Mouse (Mus musculus) ES-Bruce4 (cell line): ENCODE data around the gene Nat10. TPM values are rescaled to one million over a fixed set of nuclear protein-coding genes. Genes with fewer than 3 reads are reported as not detected.

Experiments used
- H3K27ac ChIP-seq: 2 replicates; pipeline ENCODE4 v1.5.1; 2012; ENCODE audit warnings: low read length, inconsistent platforms; ENCODE audit not compliant: insufficient read depth
- H3K27me3 ChIP-seq: 2 replicates; pipeline ENCODE4 v1.6.1; 2012; ENCODE audit warnings: mild to moderate bottlenecking, low read length, inconsistent platforms; ENCODE audit not compliant: control insufficient read depth, poor library complexity, insufficient read depth, severe bottlenecking
- H3K36me3 ChIP-seq: 2 replicates; pipeline ENCODE4 v1.6.1; 2012; ENCODE audit warnings: inconsistent platforms, mild to moderate bottlenecking, low read length, moderate library complexity; ENCODE audit not compliant: control insufficient read depth, poor library complexity, insufficient read depth, severe bottlenecking
- H3K4me1 ChIP-seq: one replicate; pipeline ENCODE4 v1.8.1; 2011; ENCODE audit warnings: low read length; ENCODE audit not compliant: control insufficient read depth, insufficient read depth
- H3K4me3 ChIP-seq: 2 replicates; pipeline ENCODE4 v1.5.1; 2011; ENCODE audit warnings: low read depth, mild to moderate bottlenecking, low read length
- H3K9ac ChIP-seq: 2 replicates; pipeline ENCODE4 v1.6.1; 2012; ENCODE audit warnings: low read depth, mild to moderate bottlenecking, inconsistent platforms; ENCODE audit not compliant: poor library complexity, severe bottlenecking
- H3K9me3 ChIP-seq: replicated peaks from 2 replicates; pipeline ENCODE4 v1.6.1; 2012; ENCODE audit warnings: mild to moderate bottlenecking, low read length, inconsistent platforms; ENCODE audit not compliant: control insufficient read depth, poor library complexity, insufficient read depth, severe bottlenecking
- CTCF ChIP-seq: IDR thresholded peaks from one replicate; pipeline ENCODE4 v1.8.1; 2011; ENCODE audit warnings: low read depth, low read length
- EP300 ChIP-seq: IDR thresholded peaks from 2 replicates; pipeline ENCODE4 v1.6.1; 2011; ENCODE audit warnings: low read depth, low read length; ENCODE audit not compliant: insufficient read depth
- POLR2A ChIP-seq: IDR thresholded peaks from one replicate; pipeline ENCODE4 v1.8.1; 2011; ENCODE audit warnings: low read length; ENCODE audit not compliant: insufficient read depth
- polyA plus RNA-seq: library from polyadenylated mRNA; stranded (reverse); fragments of >200 nt; gene quantifications from 2 replicates; pipeline ENCODE4 v1.2.4, GENCODE M21; 2011; ENCODE audit warnings: low read depth; ENCODE audit not compliant: missing spikeins, insufficient read depth, insufficient read length

The Nat10 gene
- polyA plus RNA-seq, 1 experiment = 89.5 TPM

DNA sequence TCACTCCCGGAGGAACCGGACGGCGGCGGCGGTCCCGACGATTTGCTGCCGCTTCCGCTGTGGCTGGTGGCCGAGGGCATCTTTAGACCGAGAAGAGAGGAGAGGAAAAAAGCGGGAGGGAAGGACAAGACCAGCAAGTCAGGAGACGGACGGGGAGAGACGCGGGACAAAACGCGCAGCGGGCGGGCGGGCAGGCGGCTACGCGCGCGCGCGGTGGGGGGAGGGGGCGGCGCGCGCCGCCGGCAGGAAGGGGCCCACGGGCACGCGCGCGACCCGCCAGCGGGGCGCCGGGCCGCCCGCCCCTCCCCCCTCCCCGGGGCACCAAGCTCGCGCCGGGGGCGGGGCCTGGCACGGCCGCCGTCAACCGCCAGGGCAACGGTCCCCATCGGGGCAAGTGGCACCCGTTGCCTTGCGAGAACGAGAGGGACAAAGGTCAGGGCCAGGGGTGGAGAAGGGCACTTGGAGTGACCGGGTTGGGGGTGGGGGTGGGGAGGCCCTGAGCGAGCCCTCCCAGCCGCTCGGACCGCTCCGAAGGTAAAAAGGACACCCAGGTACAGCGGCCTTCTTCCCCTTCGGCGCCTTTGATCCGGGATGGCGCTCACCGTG, 35.9 kb upstream of the Nat10 start:
- H3K4me3 ChIP-seq = peak overlapping the region; percentile 87
- no peaks in the 10 kb centered on the region for H3K4me1 ChIP-seq
- no peak for TF ChIP-seq POLR2A
- TF ChIP-seq CTCF = no peak
- TF ChIP-seq EP300 = no peak
- no peaks in the 10 kb centered on the region for H3K27me3 ChIP-seq
- H3K9ac ChIP-seq = peak overlapping the region; percentile 94
- peaks cover 19% of the 10 kb centered on the region for H3K36me3 ChIP-seq
- no peaks in the 10 kb centered on the region for H3K9me3 ChIP-seq
- H3K27ac ChIP-seq = peak overlapping the region; percentile 77

DNA sequence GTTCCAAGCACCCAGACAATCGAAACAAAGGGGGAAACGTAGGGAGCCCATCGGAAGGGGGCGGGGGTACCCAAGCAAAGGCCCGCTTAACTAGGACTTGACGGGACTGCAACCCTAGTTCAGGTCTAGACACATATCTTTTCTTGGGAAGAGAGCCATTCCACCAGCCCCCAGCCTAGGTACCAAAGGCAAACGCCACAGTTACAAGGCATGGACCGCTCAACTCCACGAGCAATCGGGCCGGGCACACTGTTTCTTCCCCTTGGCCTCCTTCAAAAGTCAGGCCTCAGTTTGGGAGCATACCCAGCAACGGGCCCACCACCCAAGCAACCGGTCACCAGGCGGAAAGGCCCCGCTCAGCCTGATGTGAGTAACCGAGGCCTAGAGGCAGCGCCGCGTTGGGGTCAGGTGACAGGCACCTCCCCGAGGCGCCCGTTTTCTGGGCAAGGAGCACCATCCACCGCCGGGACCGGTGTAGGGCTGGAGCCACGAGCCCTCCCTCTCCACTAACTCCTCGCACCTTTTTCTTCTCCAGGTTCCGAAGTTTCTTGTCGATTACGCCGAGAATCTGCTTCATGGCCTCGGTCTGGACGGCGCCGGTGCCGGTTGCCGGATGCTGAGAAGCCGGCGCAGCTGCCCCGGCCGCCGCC, 35.3 kb upstream of the Nat10 start:
- TF ChIP-seq POLR2A (no peak), CTCF (no peak), EP300 (no peak)
- peak overlapping the region; percentile 94 for H3K9ac ChIP-seq
- no peaks in the 10 kb centered on the region for H3K27me3 ChIP-seq
- peak overlapping the region; percentile 73 for H3K27ac ChIP-seq
- peaks cover 22% of the 10 kb centered on the region for H3K36me3 ChIP-seq
- no peaks in the 10 kb centered on the region for H3K9me3 ChIP-seq
- peak overlapping the region; percentile 87 for H3K4me3 ChIP-seq
- H3K4me1 ChIP-seq = no peaks in the 10 kb centered on the region

GRCm38 (mm10) chr2:103795843-103796210, 34.8 kb upstream of the Nat10 start:
- Histone ChIP-seq H3K9me3 (no peaks in the 10 kb centered on the region), H3K4me1 (no peaks in the 10 kb centered on the region), H3K27me3 (no peaks in the 10 kb centered on the region), H3K9ac (peak overlapping the region; percentile 94), H3K4me3 (peak overlapping the region; percentile 87), H3K27ac (peak overlapping the region; percentile 73), H3K36me3 (peaks cover 24% of the 10 kb centered on the region)
- TF ChIP-seq EP300 (no peak), CTCF (no peak), POLR2A (no peak)

DNA sequence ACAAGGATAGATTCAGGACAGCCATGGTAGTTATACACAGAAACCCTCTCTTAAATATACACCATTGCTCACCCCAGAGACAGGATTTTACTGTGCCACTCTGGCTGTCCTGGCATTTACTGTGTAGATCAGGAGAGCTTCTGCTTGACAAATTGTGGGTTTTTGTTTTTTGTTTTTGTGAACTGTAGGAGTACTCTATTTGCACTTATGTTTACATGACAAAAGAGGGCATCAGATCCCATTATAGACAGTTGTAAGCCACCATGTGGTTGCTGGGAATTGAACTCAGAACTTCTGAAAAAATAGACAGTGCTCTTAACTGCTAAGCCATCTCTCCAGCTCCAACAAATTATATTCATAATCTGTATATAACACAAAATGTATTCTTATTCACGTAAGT, 30.9 kb upstream of the Nat10 start:
- H3K4me1 ChIP-seq = no peaks in the 10 kb centered on the region
- 0 out of 2 replicates have a peak overlapping the region, but pooled peaks have one; percentile 58 for H3K27ac ChIP-seq
- H3K4me3 ChIP-seq = no peak overlapping the region
- H3K27me3 ChIP-seq = no peaks in the 10 kb centered on the region
- peaks cover 50% of the 10 kb centered on the region for H3K36me3 ChIP-seq
- no peaks in the 10 kb centered on the region for H3K9me3 ChIP-seq
- TF ChIP-seq CTCF (no peak), POLR2A (no peak), EP300 (no peak)
- H3K9ac ChIP-seq = 0 out of 2 replicates have a peak overlapping the region, but pooled peaks have one; percentile 37

DNA sequence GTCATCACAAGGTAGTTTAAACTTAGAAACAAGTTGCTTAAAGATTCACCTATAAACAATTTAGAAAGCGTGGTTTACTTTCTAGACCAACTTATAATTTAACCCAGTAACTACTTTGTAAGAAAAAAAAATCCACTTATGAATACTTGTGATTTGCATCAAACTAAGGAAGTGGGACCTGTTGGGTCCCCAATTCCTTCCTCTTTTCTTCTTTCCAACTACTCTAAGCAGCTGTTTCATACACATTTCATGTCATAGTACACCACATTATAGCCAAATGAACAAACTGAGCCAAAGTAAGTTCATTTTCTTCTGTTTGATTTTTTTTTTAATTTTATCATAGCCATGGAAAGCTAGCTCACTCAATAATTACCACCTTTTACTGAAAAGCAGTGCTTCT, 24.7 kb upstream of the Nat10 start:
- Histone ChIP-seq H3K27ac (no peak overlapping the region), H3K4me3 (no peak overlapping the region), H3K9me3 (no peaks in the 10 kb centered on the region), H3K4me1 (no peaks in the 10 kb centered on the region), H3K9ac (no peak overlapping the region), H3K27me3 (no peaks in the 10 kb centered on the region), H3K36me3 (peaks cover 50% of the 10 kb centered on the region)
- TF ChIP-seq POLR2A (no peak), CTCF (no peak), EP300 (no peak)

- no peaks in the 10 kb centered on the region for H3K27me3 ChIP-seq
- H3K4me1 ChIP-seq = no peaks in the 10 kb centered on the region
- no peak overlapping the region for H3K27ac ChIP-seq
- H3K9ac ChIP-seq = no peak overlapping the region
- H3K36me3 ChIP-seq = peaks cover 51% of the 10 kb centered on the region
- no peak overlapping the region for H3K4me3 ChIP-seq
- TF ChIP-seq CTCF (peak; percentile 43), POLR2A (no peak)
- no peaks in the 10 kb centered on the region for H3K9me3 ChIP-seq
Observed at GRCm38 (mm10) chr2:103784621-103785020, 23.6 kb upstream of the Nat10 start.
